Mouse (Mus musculus): ENCODE results near the gene Mast4. TPM values are rescaled to one million over a fixed set of nuclear protein-coding genes. Genes with fewer than 3 reads are reported as not detected.

The Mast4 gene
- polyA plus RNA-seq, 1 experiment from 2014 or later, result 15.2 TPM

DNA sequence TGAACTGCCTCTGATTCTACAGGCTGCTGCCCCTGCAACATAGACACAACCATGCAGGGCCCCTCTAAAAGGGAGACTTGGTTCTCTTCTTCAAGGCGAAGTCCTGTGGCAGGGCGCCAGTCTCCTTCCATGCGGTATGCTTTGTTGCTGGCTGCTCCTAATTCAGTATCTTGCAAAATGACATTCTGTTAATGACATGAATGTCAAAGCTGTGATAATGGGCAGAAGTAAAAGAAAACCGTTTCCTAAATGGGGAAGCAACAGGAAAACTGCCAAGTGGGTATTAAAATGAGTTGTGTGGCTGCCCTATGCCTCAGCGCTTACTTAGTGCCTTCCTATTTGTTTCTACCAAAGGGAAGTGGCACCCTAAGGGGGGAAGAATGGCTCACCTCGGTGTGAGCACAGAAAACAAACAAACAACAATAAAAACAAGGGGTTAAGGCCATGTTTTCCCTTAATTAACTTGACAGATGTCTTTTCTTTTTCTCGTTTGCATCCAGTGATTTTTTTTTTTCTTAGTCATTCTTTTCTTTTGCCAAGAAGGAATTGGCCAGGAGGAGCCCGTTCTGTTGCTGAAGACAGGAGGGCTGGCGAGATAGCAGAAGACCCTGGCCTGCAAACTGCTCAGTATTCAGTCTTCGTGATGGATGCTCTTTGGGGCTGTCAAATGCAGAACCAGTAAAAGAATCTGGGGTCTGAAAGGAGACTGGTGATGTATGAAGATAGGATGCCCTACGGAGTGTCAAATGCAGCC, 468.1 kb downstream of the Mast4 start:
- Histone ChIP-seq H3K9ac (no peak overlapping the region), H3K4me2 (peak overlapping the region; percentile 16; the same call in 1 of the 2 replicates), H3K9me3 (replicated peaks) (peaks cover 7% of the 10 kb centered on the region), H3K27ac (peak overlapping the region; percentile 27; the same call in 1 of the 2 replicates), H3K4me3 (no peak overlapping the region), H3K27me3 (no peaks in the 10 kb centered on the region), H3K36me3 (ENCODE audit: poor library complexity, severe bottlenecking) (peaks cover 5% of the 10 kb centered on the region; the same call in 1 of the 2 replicates), H3K4me1 (peaks cover 16% of the 10 kb centered on the region)
- 25% methylated on average over 11 of the region's 11 CpGs for WGBS
- peak; percentile 90 for ATAC-seq

DNA sequence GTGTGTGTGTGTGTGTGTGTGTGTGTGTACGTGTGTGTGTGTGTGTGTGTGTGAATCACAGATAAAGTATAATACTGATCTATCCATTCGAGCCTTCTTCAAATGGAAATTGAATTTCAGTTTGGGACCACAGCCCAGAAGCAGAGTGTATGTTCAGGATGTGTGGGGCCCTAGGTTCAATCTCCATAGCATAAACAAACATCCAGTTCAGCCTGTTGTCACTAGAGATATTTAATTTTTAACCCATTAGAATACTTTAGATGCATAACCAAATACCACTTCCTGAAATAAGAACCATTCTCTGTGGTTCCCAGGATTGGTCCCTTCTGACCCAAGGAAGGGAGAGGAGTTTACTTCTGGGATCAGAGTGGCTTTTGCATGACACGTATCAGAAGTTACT, 468.8 kb downstream of the Mast4 start:
- peaks cover 18% of the 10 kb centered on the region for H3K4me1 ChIP-seq
- peaks cover 7% of the 10 kb centered on the region for H3K9me3 ChIP-seq (replicated peaks)
- peaks cover 5% of the 10 kb centered on the region; the same call in 1 of the 2 replicates for H3K36me3 ChIP-seq (ENCODE audit: poor library complexity, severe bottlenecking)
- no peak overlapping the region for H3K4me2 ChIP-seq
- WGBS, result 61% methylated on average over 3 of the region's 3 CpGs
- H3K27ac ChIP-seq, result peak overlapping the region; percentile 27; the same call in 1 of the 2 replicates
- no peak overlapping the region for H3K9ac ChIP-seq
- peak; percentile 26 for ATAC-seq
- no peaks in the 10 kb centered on the region for H3K27me3 ChIP-seq
- H3K4me3 ChIP-seq, result no peak overlapping the region

DNA sequence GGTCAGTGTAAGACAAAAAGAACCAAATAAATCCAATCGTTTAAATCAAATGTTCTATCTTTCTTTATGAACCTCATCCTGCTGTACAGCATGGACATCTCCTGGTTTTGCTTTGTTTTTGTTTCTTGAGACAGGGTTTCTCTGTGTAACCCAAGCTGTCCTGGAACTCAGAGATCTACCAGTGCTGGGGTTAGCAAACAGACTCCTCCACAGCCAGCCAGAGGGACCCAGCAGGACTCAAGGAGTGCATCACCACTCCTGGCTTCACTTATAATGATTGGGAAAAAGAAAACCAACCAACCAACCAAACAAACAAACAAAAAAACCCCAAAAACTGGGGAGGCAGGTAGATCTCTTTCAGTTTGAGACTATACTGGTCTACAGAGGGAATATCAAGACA, 469.5 kb downstream of the Mast4 start:
- Histone ChIP-seq H3K36me3 (ENCODE audit: poor library complexity, severe bottlenecking) (peaks cover 5% of the 10 kb centered on the region; the same call in 1 of the 2 replicates), H3K4me3 (no peak overlapping the region), H3K4me2 (no peak overlapping the region), H3K27me3 (no peaks in the 10 kb centered on the region), H3K4me1 (peaks cover 22% of the 10 kb centered on the region), H3K9me3 (replicated peaks) (peaks cover 7% of the 10 kb centered on the region), H3K27ac (no peak overlapping the region), H3K9ac (no peak overlapping the region)
- ATAC-seq, result no peak
- WGBS, result 91% methylated on average over 1 of the region's 1 CpGs

DNA sequence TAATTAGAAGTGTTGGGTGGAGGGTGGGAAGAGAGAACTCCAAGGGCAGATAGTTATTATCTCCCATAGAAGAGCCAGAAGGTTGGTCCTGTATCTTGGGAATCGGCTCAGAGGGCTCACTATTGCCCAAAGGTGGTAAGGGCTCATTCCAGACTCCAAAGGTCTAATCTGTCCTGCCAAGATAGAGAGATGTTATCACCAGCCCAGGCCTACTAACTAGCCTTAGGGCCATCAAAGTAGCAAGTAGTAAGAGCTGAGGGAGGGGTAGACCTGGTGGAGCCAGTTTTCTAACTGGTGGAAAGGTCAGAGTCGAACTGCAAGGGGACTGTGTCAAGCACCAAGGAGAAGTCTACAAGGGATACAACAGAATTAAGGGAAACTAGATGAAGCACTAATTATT, 470.2 kb downstream of the Mast4 start:
- Histone ChIP-seq H3K4me2 (no peak overlapping the region), H3K4me1 (peaks cover 22% of the 10 kb centered on the region), H3K9ac (no peak overlapping the region), H3K27ac (no peak overlapping the region), H3K36me3 (ENCODE audit: poor library complexity, severe bottlenecking) (peaks cover 5% of the 10 kb centered on the region; the same call in 1 of the 2 replicates), H3K27me3 (no peaks in the 10 kb centered on the region), H3K4me3 (no peak overlapping the region), H3K9me3 (replicated peaks) (peaks cover 7% of the 10 kb centered on the region)
- ATAC-seq, result no peak
- WGBS, result 88% methylated on average over 2 of the region's 2 CpGs

DNA sequence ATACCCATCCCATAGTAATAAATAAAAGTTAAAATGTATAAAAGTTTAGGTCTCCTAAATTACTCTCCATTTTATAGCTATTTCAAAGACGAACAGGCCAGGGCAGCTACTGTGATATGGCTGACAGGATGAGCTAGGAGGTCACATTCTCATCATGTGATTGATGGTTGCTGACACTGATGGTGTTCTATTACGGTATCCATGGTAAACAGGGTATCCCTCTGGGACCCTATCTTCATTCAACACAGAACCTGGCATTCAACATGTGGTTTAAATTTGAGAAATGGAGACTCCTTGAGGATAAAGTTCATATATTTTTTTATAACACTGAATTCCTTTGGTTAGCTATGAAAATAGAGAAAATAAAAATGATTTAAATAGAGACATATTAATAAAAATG, 471.3 kb downstream of the Mast4 start:
- no peaks in the 10 kb centered on the region for H3K27me3 ChIP-seq
- H3K4me2 ChIP-seq, result no peak overlapping the region
- no peak overlapping the region for H3K9ac ChIP-seq
- no peak for ATAC-seq
- H3K27ac ChIP-seq, result no peak overlapping the region
- WGBS, result 90% methylated on average over 2 of the region's 2 CpGs
- peaks cover 22% of the 10 kb centered on the region for H3K4me1 ChIP-seq
- H3K9me3 ChIP-seq (replicated peaks), result peaks cover under 1% of the 10 kb centered on the region; the same call in 1 of the 2 replicates
- H3K4me3 ChIP-seq, result no peak overlapping the region
- H3K36me3 ChIP-seq (ENCODE audit: poor library complexity, severe bottlenecking), result no peaks in the 10 kb centered on the region

DNA sequence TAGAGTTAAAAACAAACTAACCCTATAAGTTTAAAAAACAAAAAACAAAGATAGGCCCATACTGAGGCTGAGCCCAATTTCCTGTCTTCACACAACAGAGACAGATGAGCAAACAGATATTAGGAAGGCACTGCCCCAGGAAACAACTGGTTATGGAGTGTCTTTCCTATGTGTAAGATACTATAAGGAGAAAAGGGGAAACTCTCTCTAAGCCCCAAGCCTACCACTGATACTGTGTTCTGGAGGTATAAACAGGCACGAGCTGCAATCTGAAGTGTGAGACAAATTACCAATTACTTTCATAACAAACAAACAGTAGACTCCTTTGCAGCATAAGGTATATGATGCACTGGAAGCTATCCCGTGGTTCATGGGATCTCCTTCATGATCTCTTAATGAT, 471.9 kb downstream of the Mast4 start:
- no peak overlapping the region for H3K4me2 ChIP-seq
- ATAC-seq, result no peak

DNA sequence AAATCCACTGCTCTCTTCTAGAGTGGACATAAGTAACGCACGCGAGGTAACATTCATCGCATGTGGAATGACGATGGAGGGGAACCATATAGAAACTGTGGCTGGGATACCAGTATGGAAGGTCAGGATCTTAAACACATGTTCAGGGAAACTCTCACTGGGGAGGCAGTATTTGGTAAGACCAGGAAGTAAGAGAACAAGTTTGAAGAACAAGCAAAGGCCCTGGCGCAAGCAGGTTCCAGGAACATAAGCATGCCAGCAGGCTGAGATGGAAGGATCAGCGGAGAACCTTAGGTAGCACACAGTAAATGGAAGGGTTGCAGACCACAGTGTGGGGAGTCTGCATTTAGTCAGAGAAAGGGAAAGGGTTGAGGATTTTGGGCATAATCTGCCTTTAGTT, 473.6 kb downstream of the Mast4 start:
- Histone ChIP-seq H3K9ac (no peak overlapping the region), H3K4me1 (peaks cover 10% of the 10 kb centered on the region), H3K36me3 (ENCODE audit: poor library complexity, severe bottlenecking) (no peaks in the 10 kb centered on the region), H3K27ac (no peak overlapping the region), H3K4me3 (no peak overlapping the region), H3K4me2 (no peak overlapping the region), H3K27me3 (no peaks in the 10 kb centered on the region), H3K9me3 (replicated peaks) (no peaks in the 10 kb centered on the region)
- WGBS, result 89% methylated on average over 7 of the region's 7 CpGs
- no peak for ATAC-seq

More for the DNA sequence above, 471.9 kb downstream of the Mast4 start:
- H3K27me3 ChIP-seq, result no peaks in the 10 kb centered on the region
- no peaks in the 10 kb centered on the region for H3K9me3 ChIP-seq (replicated peaks)
- H3K36me3 ChIP-seq (ENCODE audit: poor library complexity, severe bottlenecking), result no peaks in the 10 kb centered on the region
- no peak overlapping the region for H3K9ac ChIP-seq
- no peak overlapping the region for H3K27ac ChIP-seq
- no peak overlapping the region for H3K4me3 ChIP-seq
- WGBS, result 86% methylated on average over 2 of the region's 2 CpGs
- peaks cover 22% of the 10 kb centered on the region for H3K4me1 ChIP-seq

DNA sequence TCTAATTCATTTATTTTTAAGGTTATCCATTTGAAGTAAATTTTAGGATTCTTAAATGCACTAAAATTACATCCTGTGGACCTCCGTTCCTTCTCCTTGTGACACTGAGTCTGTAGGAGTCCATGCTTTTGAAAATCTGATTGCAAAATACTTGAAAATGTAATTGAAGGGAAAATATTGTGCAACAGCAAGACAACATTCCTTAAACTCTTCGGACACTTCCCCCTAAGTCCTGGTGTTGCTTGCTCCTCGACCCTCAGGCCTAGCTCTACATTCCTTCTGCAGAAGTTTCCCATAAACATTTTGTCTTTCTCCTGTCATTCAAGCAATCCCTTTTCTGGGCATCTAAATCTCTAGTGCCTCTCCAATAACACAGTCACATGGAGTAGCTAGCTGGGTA, 474.2 kb downstream of the Mast4 start:
- Histone ChIP-seq H3K4me1 (peaks cover 5% of the 10 kb centered on the region; the same call in 1 of the 2 replicates), H3K27ac (no peak overlapping the region), H3K4me3 (no peak overlapping the region), H3K4me2 (no peak overlapping the region), H3K36me3 (ENCODE audit: poor library complexity, severe bottlenecking) (no peaks in the 10 kb centered on the region), H3K27me3 (no peaks in the 10 kb centered on the region), H3K9ac (no peak overlapping the region), H3K9me3 (replicated peaks) (no peaks in the 10 kb centered on the region)
- WGBS, result 73% methylated on average over 3 of the region's 3 CpGs
- ATAC-seq, result no peak

DNA sequence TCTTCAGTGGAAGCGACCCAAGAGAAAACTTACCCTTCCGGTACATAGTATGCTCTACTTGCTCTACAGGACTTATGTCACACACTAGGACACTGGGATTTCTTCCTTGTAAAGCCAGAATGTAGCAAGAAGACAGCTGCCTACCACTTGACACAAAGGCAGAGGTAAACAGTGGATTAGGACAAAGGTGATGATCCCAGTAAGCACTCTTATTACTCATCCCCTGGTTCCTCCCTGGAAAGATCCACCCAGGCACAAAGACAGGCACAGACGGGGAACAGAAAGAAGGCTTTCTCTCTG, 476.8 kb downstream of the Mast4 start:
- no peaks in the 10 kb centered on the region for H3K36me3 ChIP-seq (ENCODE audit: poor library complexity, severe bottlenecking)
- ATAC-seq, result no peak
- no peaks in the 10 kb centered on the region for H3K27me3 ChIP-seq
- no peak overlapping the region for H3K27ac ChIP-seq
- no peak overlapping the region for H3K4me3 ChIP-seq
- no peak overlapping the region for H3K9ac ChIP-seq
- 0 out of 2 replicates have a peak, but pooled peaks cover 5% of the 10 kb centered on the region for H3K4me1 ChIP-seq
- WGBS, result 92% methylated on average over 3 of the region's 3 CpGs
- no peak overlapping the region for H3K4me2 ChIP-seq
- H3K9me3 ChIP-seq (replicated peaks), result no peaks in the 10 kb centered on the region

DNA sequence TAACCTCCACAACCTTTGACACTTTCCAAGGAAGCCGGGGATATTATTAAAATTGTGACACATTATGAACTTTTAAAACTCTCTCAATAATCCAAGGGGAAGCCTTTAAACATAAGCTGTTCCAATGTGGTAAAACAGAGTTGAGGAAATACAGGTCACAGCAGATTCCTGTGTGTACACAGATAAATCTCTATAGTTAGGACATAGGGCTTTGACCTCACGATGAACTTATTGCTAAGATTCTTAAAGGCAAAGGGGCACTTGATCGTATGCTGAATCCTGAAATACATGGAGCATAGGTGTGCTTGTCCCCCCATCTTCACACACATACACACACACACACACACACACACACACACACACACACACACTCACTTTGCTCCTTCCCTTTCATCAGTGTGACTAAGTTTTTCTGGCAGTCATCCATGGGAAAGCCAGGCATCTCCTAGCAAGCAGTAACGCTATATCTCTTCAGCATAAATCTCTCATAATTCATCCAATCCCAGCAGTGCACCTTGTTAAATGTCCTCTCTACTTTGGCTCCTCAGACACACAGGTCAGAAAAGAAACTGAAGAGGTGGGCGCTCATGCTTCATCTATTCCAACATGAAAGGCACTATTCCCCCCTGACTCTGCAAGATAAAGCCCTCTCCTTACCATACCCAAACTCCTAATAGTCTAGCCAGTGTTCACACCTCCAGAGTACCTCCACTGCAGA, 477.3 kb downstream of the Mast4 start:
- no peak overlapping the region for H3K4me2 ChIP-seq
- no peaks in the 10 kb centered on the region for H3K36me3 ChIP-seq (ENCODE audit: poor library complexity, severe bottlenecking)
- no peak overlapping the region for H3K4me3 ChIP-seq
- WGBS, result 90% methylated on average over 5 of the region's 5 CpGs
- no peak overlapping the region for H3K9ac ChIP-seq
- ATAC-seq, result no peak
- H3K27me3 ChIP-seq, result no peaks in the 10 kb centered on the region
- 0 out of 2 replicates have a peak, but pooled peaks cover 5% of the 10 kb centered on the region for H3K4me1 ChIP-seq
- H3K9me3 ChIP-seq (replicated peaks), result no peaks in the 10 kb centered on the region
- H3K27ac ChIP-seq, result no peak overlapping the region

DNA sequence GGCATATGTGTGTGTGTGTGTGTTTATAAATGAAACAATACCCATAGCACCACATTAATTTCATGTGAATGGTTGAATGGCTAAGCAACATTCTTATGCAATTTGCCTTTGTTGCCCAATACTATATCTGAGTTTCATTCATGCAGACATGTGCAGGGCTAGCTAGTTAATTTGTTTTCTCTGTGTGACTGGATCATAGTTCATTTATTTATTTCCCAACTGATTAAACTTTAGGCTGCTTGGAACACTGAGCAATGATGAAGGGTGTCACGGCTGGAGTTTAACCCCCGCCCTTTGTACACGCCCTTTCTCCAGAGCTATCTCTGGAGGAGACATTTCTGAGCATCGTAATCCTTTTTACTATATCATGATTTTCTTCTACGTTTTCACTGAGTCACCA, 481.4 kb downstream of the Mast4 start:
- H3K27me3 ChIP-seq, result no peaks in the 10 kb centered on the region
- no peak overlapping the region for H3K4me2 ChIP-seq
- H3K9me3 ChIP-seq (replicated peaks), result no peaks in the 10 kb centered on the region
- H3K36me3 ChIP-seq (ENCODE audit: poor library complexity, severe bottlenecking), result no peaks in the 10 kb centered on the region
- ATAC-seq, result no peak
- no peak overlapping the region for H3K9ac ChIP-seq
- no peak overlapping the region for H3K4me3 ChIP-seq
- 90% methylated on average over 5 of the region's 5 CpGs for WGBS
- no peak overlapping the region for H3K27ac ChIP-seq
- H3K4me1 ChIP-seq, result peaks cover 7% of the 10 kb centered on the region; the same call in 1 of the 2 replicates

DNA sequence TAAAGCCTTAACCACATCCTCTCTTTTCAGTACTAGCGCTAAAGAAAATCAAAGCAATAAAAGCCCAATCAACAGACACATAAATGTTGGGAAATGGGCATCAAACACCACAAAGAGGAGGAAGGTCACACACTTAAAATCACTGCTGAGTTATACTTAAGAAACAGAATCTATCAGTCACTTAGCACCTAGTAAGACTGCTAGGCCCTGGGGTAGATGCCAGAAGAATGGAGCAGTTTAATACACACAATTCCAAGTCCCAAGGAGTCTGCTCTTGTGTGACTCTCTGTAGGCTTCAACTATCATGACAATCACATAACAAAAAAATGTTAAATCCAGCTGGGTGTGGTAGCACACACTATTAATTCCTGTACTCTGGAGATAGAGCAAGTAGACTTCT, 483.0 kb downstream of the Mast4 start:
- Histone ChIP-seq H3K27me3 (no peaks in the 10 kb centered on the region), H3K4me2 (no peak overlapping the region), H3K4me1 (peaks cover 7% of the 10 kb centered on the region; the same call in 1 of the 2 replicates), H3K4me3 (no peak overlapping the region), H3K9me3 (replicated peaks) (no peaks in the 10 kb centered on the region), H3K36me3 (ENCODE audit: poor library complexity, severe bottlenecking) (no peaks in the 10 kb centered on the region), H3K27ac (no peak overlapping the region), H3K9ac (no peak overlapping the region)
- 50% methylated on average over 1 of the region's 1 CpGs for WGBS
- no peak for ATAC-seq
